Mouse (Mus musculus) mouse trophoblast stem cell (cell line): ENCODE results near the gene Lrrc17.
"Not testable (repeated sequence)": the region's sequence is repeated elsewhere in the genome, so short reads cannot be mapped to it uniquely, and the experiment has no call there.

Experiments
- in situ Hi-C, 2 experiments: fragments of 300-500 bp; cut with MseI, MboI; formaldehyde crosslinking; loops; 2 replicates in 1 of 2; 3 replicates in 1 of 2; pipeline ENCODE4 v1.15.1; 2025

Gene Lrrc17

DNA sequence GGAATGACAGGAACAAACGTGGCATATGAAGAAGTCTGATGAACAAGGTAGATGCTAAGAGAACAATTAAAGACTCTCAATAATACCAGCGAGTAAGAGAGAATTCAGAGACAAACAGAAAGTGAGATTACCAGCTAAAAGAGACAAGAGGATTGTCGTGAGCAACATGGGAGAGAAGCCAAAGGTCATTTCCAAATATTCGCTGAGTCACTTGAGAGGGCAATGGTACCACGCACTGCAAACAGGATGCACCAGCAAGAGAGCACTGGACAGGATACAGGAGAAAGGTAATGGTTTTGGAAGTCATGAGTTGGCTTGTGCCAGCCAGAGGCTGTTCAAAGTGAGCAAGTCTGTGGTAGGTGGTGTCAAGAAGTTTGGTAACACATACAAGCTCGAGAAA lies 62.6 kb downstream of the Lrrc17 start:
- in situ Hi-C loops, result no loop called here

DNA sequence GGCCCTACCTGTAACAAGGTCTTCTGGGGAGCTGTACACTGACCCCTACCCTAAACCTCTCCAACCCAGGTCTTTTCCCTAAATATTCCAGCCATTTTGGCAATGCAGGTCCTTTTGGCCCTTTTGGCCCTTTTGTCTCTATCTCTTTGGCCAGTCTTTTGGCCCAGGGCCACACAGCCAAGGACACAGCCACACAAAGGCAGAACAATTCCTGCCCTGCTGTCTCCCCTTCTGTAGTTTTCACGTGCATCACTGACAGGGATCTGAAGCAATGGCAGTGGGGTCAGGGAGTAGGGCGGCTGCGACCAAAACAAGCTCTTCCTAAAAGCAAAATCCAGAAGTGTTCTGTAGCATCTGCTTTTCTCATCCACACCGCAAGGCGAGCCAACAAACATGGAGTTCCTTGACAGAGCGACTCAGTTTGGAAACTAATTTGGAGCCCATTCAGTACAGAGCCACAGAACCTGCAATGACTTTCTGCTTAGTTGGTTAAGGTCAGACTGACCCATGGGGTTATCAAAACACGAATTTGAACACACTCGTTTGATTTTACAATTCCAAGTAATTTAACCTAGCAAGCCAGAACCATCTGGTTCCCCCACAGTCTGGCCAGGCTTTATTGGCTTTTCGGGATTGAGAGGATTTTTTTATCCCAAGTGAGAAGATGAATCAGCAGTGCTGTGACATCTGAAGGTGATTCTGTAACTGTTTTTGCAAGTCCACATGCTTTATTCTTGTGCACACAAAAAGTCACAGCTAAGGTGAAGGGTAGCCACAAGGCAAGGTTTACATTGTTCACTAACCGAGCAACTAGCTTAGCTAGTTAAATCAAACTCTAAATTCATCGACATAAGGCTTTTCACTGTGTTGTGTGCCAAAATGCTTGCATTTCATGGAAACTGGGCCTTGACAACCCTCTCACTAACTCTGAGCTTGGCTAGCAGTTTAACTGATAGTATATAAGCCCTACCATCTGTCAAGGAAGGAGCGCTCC lies 65.2 kb downstream of the Lrrc17 start:
- in situ Hi-C loops, result no loop called here

DNA sequence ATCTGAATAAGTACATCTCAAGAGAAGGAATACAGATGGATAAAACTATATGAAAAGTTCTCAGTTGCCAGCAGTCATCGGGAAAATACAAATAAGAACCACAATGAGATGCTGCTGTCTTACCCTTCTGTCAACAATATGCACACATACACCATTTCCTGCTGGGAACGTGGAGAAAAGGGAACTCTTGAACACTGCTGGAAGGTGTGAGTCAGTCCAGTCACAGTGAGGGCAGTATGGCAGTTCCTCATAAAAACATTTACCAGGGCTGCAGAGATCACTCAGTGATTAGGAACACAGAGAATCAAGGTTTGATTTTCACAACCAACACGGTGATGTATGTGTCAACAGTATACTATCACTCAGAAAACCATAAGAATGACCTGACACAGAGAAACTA lies 67.6 kb downstream of the Lrrc17 start:
- in situ Hi-C loops, result no loop called here

DNA sequence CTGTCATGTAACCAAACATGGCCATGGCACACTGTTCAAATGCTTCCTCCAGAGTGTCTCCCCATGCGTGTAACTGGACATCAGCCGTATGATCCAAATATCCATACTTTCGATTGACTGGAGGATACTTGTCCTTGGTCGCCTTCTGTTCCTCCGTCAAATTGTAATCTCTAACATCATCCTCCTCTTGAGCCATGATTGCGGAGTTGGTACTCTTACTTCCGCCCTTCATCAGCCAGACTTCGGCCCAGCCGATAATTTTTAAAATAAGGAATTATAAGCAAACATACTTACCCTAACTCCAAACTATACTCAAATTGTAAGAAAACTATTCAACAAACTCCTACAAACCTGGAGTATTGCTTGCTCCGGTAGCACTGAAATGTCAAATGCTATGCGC lies 70.9 kb downstream of the Lrrc17 start:
- in situ Hi-C loops, result not testable (repeated sequence)

DNA sequence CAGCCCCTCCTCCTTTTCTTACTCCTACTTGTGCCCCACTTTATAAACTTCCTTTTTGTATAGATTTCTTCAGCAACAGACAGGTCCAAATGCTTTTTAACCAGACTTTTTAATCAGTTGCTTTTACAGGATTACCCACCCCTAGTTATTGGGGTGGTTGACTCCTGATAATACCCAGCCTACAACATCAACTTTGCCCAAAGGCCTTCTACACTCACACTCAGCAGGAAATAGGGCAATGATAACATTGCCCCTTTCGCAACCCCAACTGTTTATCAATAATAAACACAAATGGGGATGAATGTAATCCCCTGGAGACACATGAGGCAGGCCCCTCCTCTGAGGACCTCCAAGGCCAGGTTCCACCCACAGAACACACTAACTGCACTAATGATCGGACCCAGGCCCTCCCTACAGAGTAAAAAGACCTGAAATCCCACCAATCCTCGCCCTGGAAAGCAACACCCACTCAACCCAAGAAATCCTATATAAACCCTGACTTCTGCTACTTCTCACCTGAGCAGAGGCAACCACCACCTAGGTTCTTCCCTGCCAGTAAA lies 73.2 kb downstream of the Lrrc17 start:
- in situ Hi-C loops, result no loop called here
